11 mouse cellular contexts compared by ENCODE assay signal in genomic region chr2:4620640-4621401, GRCm38 (mm10). TPM values are rescaled to one million over a fixed set of nuclear protein-coding genes. Genes with fewer than 3 reads are reported as not detected.
DNase-seq lines count a peak whose midpoint lies in the region; ATAC-seq and TF ChIP-seq lines count a peak whose summit lies in the region.
"Had no signal": no experiment of that assay in that cellular context is flagged by ENCODE, and none has a peak within 500 bp of the region (broad histone marks: within the 10 kb centered on the region; RNA-seq: fewer than 3 reads in every experiment).

No protein-coding gene starts in this region.

- H3K4me1 ChIP-seq in forebrain, postnatal 0 days (ENCODE audit: insufficient read depth), result no peaks in the 10 kb centered on the region
- H3K4me1 ChIP-seq in forebrain, embryonic 12.5 days, result peaks cover 12% of the 10 kb centered on the region
- H3K4me1 ChIP-seq: forebrain, embryonic 13.5 days had no signal

- 62% methylated on average over 12 of the region's 12 CpGs for WGBS in forebrain, postnatal 0 days
- 79% methylated on average over 12 of the region's 12 CpGs for WGBS in forebrain, embryonic 12.5 days

- H3K9ac ChIP-seq in forebrain, postnatal 0 days, result no peak overlapping the region
- H3K9ac ChIP-seq in forebrain, embryonic 12.5 days, result no peak overlapping the region
- H3K9ac ChIP-seq: forebrain, embryonic 13.5 days had no signal

- H3K4me3 ChIP-seq in forebrain, postnatal 0 days (ENCODE audit: low read depth, low read length), result no peak overlapping the region
- H3K4me3 ChIP-seq in forebrain, embryonic 12.5 days (replicated peaks), result no peak overlapping the region
- H3K4me3 ChIP-seq: forebrain, embryonic 13.5 days had no signal

- ATAC-seq in forebrain, postnatal 0 days, result peak; percentile 50; the same call in 1 of the 2 replicates
- no peak for ATAC-seq in forebrain, embryonic 12.5 days (ENCODE audit: low FRiP score)

- H3K36me3 ChIP-seq in forebrain, postnatal 0 days (ENCODE audit: insufficient read depth), result peaks cover 19% of the 10 kb centered on the region; the same call in 1 of the 2 replicates
- peaks cover 19% of the 10 kb centered on the region for H3K36me3 ChIP-seq in forebrain, embryonic 12.5 days (replicated peaks)

- intact Hi-C loops in heart, postnatal 36 days (cut with DNase I), result no loop called here

- no peaks in the 10 kb centered on the region for H3K9me3 ChIP-seq in forebrain, postnatal 0 days (ENCODE audit: low read length)
- H3K9me3 ChIP-seq in forebrain, embryonic 12.5 days, result no peaks in the 10 kb centered on the region
- H3K9me3 ChIP-seq: forebrain, embryonic 13.5 days had no signal

- H3K27ac ChIP-seq in forebrain, postnatal 0 days (ENCODE audit: low read depth, low read length), result peak overlapping the region; percentile 42; the same call in 1 of the 2 replicates
- H3K27ac ChIP-seq in forebrain, embryonic 12.5 days, result no peak overlapping the region
- H3K27ac ChIP-seq: forebrain, embryonic 13.5 days had no signal

- no peak for TF ChIP-seq CTCF in forebrain, postnatal 0 days (IDR thresholded peaks at IDR 0.05; ENCODE audit: low read depth)

- DNase-seq in forebrain, postnatal 0 days, result peak; percentile 45
- peak; percentile 21 for DNase-seq in urinary bladder, postnatal 14 days (ENCODE audit: low spot score)
- DNase-seq in urinary bladder, adult 2 months (ENCODE audit: low spot score), result no peak
- peak; percentile 45 to 57 for DNase-seq in heart, postnatal 36 days
- no peak for DNase-seq in frontal cortex, postnatal 36 days (ENCODE audit: low spot score in 2 of 2)
- no peak for DNase-seq in urinary bladder, postnatal 25 days (ENCODE audit: low spot score)
- DNase-seq in adrenal gland, adult (ENCODE audit: inconsistent age in 2 of 2, low spot score in 1 of 2), result no peak
- DNase-seq: kidney, postnatal 10 days; lung, adult 2 months had no signal

- no peak overlapping the region for H3K4me2 ChIP-seq in forebrain, postnatal 0 days (ENCODE audit: low read depth)
- H3K4me2 ChIP-seq in forebrain, embryonic 12.5 days, result no peak overlapping the region
- H3K4me2 ChIP-seq: forebrain, embryonic 13.5 days had no signal

- no peaks in the 10 kb centered on the region for H3K27me3 ChIP-seq in forebrain, postnatal 0 days (ENCODE audit: insufficient read depth, low read length)
- H3K27me3 ChIP-seq in forebrain, embryonic 12.5 days, result no peaks in the 10 kb centered on the region
- H3K27me3 ChIP-seq: forebrain, embryonic 13.5 days had no signal

RNA-seq across cellular contexts. Expression of gene Prpf18, which starts 31.1 kb away (rescaled TPM):
- 43.0 and 47.2 TPM in 2 replicates for total RNA-seq in forebrain, postnatal 0 days (2014; rRNA removed)
- 22.0 and 31.4 TPM in 2 replicates for polyA plus RNA-seq in forebrain, postnatal 0 days (2015; fragmentation: Nextera tagmentation; extraction: Ambion mirVana)
- polyA plus RNA-seq in forebrain, embryonic 12.5 days (2016; fragmentation: Nextera tagmentation; extraction: Ambion mirVana), result 56.0 and 61.5 TPM in 2 replicates
- 28.5 and 29.2 TPM in 2 replicates for polyA plus RNA-seq in urinary bladder, adult 2 months (2012; rRNA removed)
- 10 to 100 TPM; 35.1 to 37.8 TPM for total RNA-seq in heart, postnatal 36 days (2021)

Comparison
In these comparisons a context has a peak if more than half of its experiments do, and no peak if none do; other contexts are left out.
1. DNase-seq: peak in forebrain, postnatal 0 days (single experiment), urinary bladder, postnatal 14 days (single experiment) and heart, postnatal 36 days (2 of 2); none in urinary bladder, adult 2 months (single experiment), frontal cortex, postnatal 36 days (0 of 2), urinary bladder, postnatal 25 days (single experiment) and adrenal gland, adult (0 of 2).